Mouse (Mus musculus) midbrain, embryonic 16.5 days (tissue): ENCODE measurements at regions not wholly inside any gene's neighbourhood (a gene's known extent, or its start where the extent isn't known, plus 50 kb on each side); places are given as distances from the start of the nearest gene placed in this dataset.

Experiments used
- ATAC-seq: fragments of 200-750 bp; cut with Nextera tagmentation; 2 replicates; pipeline ENCODE4 v1.8.0; 2017; ENCODE audit warnings: moderate TSS enrichment
- H3K27ac ChIP-seq: fragments of 300-500 bp; sonication (generic); 2 replicates; pipeline ENCODE4 v1.5.1; 2014; ENCODE audit warnings: mild to moderate bottlenecking, low read length, mixed read lengths
- H3K27me3 ChIP-seq: fragments of 300-500 bp; sonication (generic); 2 replicates; pipeline ENCODE4 v1.6.1; 2014; ENCODE audit warnings: low read depth, low read length, mixed read lengths; ENCODE audit not compliant: control insufficient read depth, insufficient read depth
- H3K36me3 ChIP-seq: fragments of 300-500 bp; sonication (generic); 2 replicates; pipeline ENCODE4 v1.6.1; 2014; ENCODE audit warnings: mild to moderate bottlenecking, low read length, moderate library complexity, mixed read lengths; ENCODE audit not compliant: control insufficient read depth, insufficient read depth
- H3K4me1 ChIP-seq: fragments of 300-500 bp; sonication (generic); 2 replicates; pipeline ENCODE4 v1.6.1; 2014; ENCODE audit warnings: mild to moderate bottlenecking, low read length, mixed read lengths; ENCODE audit not compliant: control insufficient read depth, insufficient read depth
- H3K4me2 ChIP-seq: fragments of 300-500 bp; sonication (generic); 2 replicates; pipeline ENCODE4 v1.6.1; 2014; ENCODE audit warnings: mild to moderate bottlenecking, low read length, mixed read lengths
- H3K4me3 ChIP-seq: fragments of 300-500 bp; sonication (generic); 2 replicates; pipeline ENCODE4 v1.5.1; 2014; ENCODE audit warnings: low read depth, mild to moderate bottlenecking, low read length, moderate library complexity, mixed read lengths
- H3K9ac ChIP-seq: fragments of 300-500 bp; sonication (generic); 2 replicates; pipeline ENCODE4 v1.6.1; 2014; ENCODE audit warnings: low read depth, low read length, mixed read lengths
- H3K9me3 ChIP-seq: fragments of 300-500 bp; sonication (generic); replicated peaks from 2 replicates; pipeline ENCODE4 v1.6.1; 2014; ENCODE audit warnings: mild to moderate bottlenecking, low read length, mixed read lengths; ENCODE audit not compliant: control insufficient read depth, poor library complexity, severe bottlenecking
- WGBS: fragments of 180-500 bp; shearing (Covaris S2); extraction: QIAGEN DNeasy Blood & Tissue Kit; methylation state at CpG from one replicate; pipeline ENCODE4 v1.1.7; 2014; 5-methylcytosine and 5-hydroxymethylcytosine counted together

- peak; percentile 54; the same call in 1 of the 2 replicates for ATAC-seq
- Histone ChIP-seq H3K9me3 (no peaks in the 10 kb centered on the region; the same call in 1 of the 2 replicates), H3K36me3 (no peaks in the 10 kb centered on the region), H3K4me1 (no peaks in the 10 kb centered on the region), H3K27me3 (no peaks in the 10 kb centered on the region), H3K4me3 (no peak overlapping the region), H3K9ac (no peak overlapping the region), H3K27ac (no peak overlapping the region), H3K4me2 (no peak overlapping the region)
- WGBS: 75% methylated on average over 9 of the region's 9 CpGs
Observed at GRCm38 (mm10) chr10:25016110-25016509, 88.8 kb upstream of the Arg1 start.

- Histone ChIP-seq H3K4me3 (no peak overlapping the region), H3K27me3 (no peaks in the 10 kb centered on the region), H3K4me2 (no peak overlapping the region), H3K9ac (no peak overlapping the region), H3K27ac (no peak overlapping the region), H3K36me3 (no peaks in the 10 kb centered on the region), H3K4me1 (no peaks in the 10 kb centered on the region), H3K9me3 (no peaks in the 10 kb centered on the region)
- ATAC-seq: no peak
Observed at GRCm38 (mm10) chr10:25012129-25012528, 84.8 kb upstream of the Arg1 start.

GRCm38 (mm10) chr10:25001299-25001698 is 74.0 kb upstream of the Arg1 start:
- Histone ChIP-seq H3K4me2 (no peak overlapping the region), H3K9me3 (no peaks in the 10 kb centered on the region), H3K27me3 (no peaks in the 10 kb centered on the region), H3K9ac (no peak overlapping the region), H3K36me3 (no peaks in the 10 kb centered on the region), H3K27ac (no peak overlapping the region), H3K4me3 (no peak overlapping the region), H3K4me1 (no peaks in the 10 kb centered on the region)
- 70% methylated on average over 8 of the region's 8 CpGs for WGBS
- no peak for ATAC-seq

- no peaks in the 10 kb centered on the region for H3K27me3 ChIP-seq
- no peak overlapping the region for H3K4me3 ChIP-seq
- 0 out of 2 replicates have a peak, but pooled peaks have one; percentile 25 for ATAC-seq
- no peaks in the 10 kb centered on the region for H3K9me3 ChIP-seq
- H3K4me2 ChIP-seq: no peak overlapping the region
- no peaks in the 10 kb centered on the region for H3K4me1 ChIP-seq
- H3K9ac ChIP-seq: no peak overlapping the region
- WGBS: 74% methylated on average over 18 of the region's 20 CpGs
- no peaks in the 10 kb centered on the region for H3K36me3 ChIP-seq
- no peak overlapping the region for H3K27ac ChIP-seq
Observed at GRCm38 (mm10) chr10:25000231-25001222, 73.2 kb upstream of the Arg1 start.

DNA sequence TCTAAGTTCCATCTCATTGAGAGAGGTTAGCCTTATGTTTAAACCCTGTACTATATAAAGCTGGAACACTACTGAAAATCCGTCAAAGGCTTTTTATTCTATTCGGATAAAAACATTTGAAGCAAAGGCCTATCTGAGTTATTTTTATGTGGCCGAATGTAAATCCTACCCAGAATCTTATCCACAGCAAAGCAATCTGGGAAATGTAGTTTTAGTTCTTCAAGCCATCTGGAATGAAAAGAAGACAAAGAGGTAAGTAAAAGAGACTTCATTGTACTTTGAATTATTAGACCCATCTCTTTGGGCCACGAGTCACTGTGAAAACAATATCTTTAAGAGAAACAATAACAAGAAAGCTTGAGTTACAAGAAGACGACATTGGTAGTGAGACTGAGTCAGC is 72.5 kb upstream of the Arg1 start:
- Histone ChIP-seq H3K4me2 (no peak overlapping the region), H3K4me1 (no peaks in the 10 kb centered on the region), H3K27me3 (no peaks in the 10 kb centered on the region), H3K27ac (no peak overlapping the region), H3K9ac (no peak overlapping the region), H3K36me3 (no peaks in the 10 kb centered on the region), H3K9me3 (no peaks in the 10 kb centered on the region), H3K4me3 (no peak overlapping the region)
- 84% methylated on average over 5 of the region's 5 CpGs for WGBS
- no peak for ATAC-seq

DNA sequence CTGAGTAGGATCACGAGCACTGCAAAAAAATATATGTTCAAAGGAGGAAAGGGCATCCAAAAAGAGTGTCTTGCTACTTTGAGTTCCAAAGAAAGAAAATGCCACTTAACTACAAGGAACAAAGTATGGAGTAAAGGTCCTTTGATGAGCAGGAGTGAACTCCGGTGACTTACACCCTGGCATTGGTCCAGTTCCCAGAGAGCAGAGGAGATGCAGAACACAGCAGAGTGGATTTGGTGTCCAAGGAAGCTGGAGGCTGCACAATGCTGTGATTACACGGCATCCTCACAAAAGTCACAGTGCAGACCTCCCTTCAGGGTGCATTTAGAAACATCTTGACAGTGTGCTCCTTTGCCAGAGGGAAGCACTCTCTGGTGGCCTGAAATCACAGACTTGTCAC is 70.4 kb upstream of the Arg1 start:
- H3K36me3 ChIP-seq: no peaks in the 10 kb centered on the region
- ATAC-seq: no peak
- H3K4me1 ChIP-seq: no peaks in the 10 kb centered on the region
- no peak overlapping the region for H3K4me3 ChIP-seq
- no peaks in the 10 kb centered on the region for H3K9me3 ChIP-seq
- H3K4me2 ChIP-seq: no peak overlapping the region
- H3K27ac ChIP-seq: no peak overlapping the region
- WGBS: 72% methylated on average over 3 of the region's 3 CpGs
- H3K27me3 ChIP-seq: no peaks in the 10 kb centered on the region
- no peak overlapping the region for H3K9ac ChIP-seq

GRCm38 (mm10) chr10:24995751-24996150 is 68.5 kb upstream of the Arg1 start:
- no peak for ATAC-seq
- no peaks in the 10 kb centered on the region for H3K36me3 ChIP-seq
- H3K4me1 ChIP-seq: 0 out of 2 replicates have a peak, but pooled peaks cover 3% of the 10 kb centered on the region
- WGBS: 98% methylated on average over 2 of the region's 2 CpGs
- H3K4me3 ChIP-seq: no peak overlapping the region
- H3K27me3 ChIP-seq: no peaks in the 10 kb centered on the region
- no peak overlapping the region for H3K4me2 ChIP-seq
- H3K9me3 ChIP-seq: no peaks in the 10 kb centered on the region
- H3K9ac ChIP-seq: no peak overlapping the region
- no peak overlapping the region for H3K27ac ChIP-seq

- H3K4me3 ChIP-seq: no peak overlapping the region
- H3K4me2 ChIP-seq: no peak overlapping the region
- 0 out of 2 replicates have a peak, but pooled peaks cover 3% of the 10 kb centered on the region for H3K4me1 ChIP-seq
- no peaks in the 10 kb centered on the region for H3K27me3 ChIP-seq
- H3K9me3 ChIP-seq: no peaks in the 10 kb centered on the region
- H3K9ac ChIP-seq: no peak overlapping the region
- H3K27ac ChIP-seq: no peak overlapping the region
- WGBS: 86% methylated on average over 2 of the region's 2 CpGs
- H3K36me3 ChIP-seq: no peaks in the 10 kb centered on the region
- ATAC-seq: no peak
Observed at GRCm38 (mm10) chr10:24989965-24990653, 62.8 kb upstream of the Arg1 start.

GRCm38 (mm10) chr10:24984801-24985200 is 57.5 kb upstream of the Arg1 start:
- 90% methylated on average over 4 of the region's 4 CpGs for WGBS
- H3K36me3 ChIP-seq: no peaks in the 10 kb centered on the region
- no peak for ATAC-seq
- H3K9ac ChIP-seq: no peak overlapping the region
- no peak overlapping the region for H3K4me3 ChIP-seq
- H3K27ac ChIP-seq: no peak overlapping the region
- no peaks in the 10 kb centered on the region; the same call in 1 of the 2 replicates for H3K9me3 ChIP-seq
- H3K27me3 ChIP-seq: no peaks in the 10 kb centered on the region
- H3K4me2 ChIP-seq: no peak overlapping the region
- H3K4me1 ChIP-seq: no peaks in the 10 kb centered on the region
